Mouse (Mus musculus) spleen, adult 2 months (tissue): ENCODE data around the gene Morc1. TPM values are rescaled to one million over a fixed set of nuclear protein-coding genes. Genes with fewer than 3 reads are reported as not detected.

Source experiments
- DNase-seq, 2 experiments: peaks; one replicate each; pipeline versions ENCODE4 v3.0.0 to v3.0.0-alpha.2; 2012 to 2021; ENCODE audit warnings: low spot score in 2 of 2, low read depth in 1 of 2
- H3K27ac ChIP-seq: fragments of 200-500 bp; 2 replicates; pipeline ENCODE4 v1.5.1; 2012; ENCODE audit warnings: low read length, inconsistent platforms; ENCODE audit not compliant: insufficient read depth
- H3K27me3 ChIP-seq: fragments of 200-500 bp; 2 replicates; pipeline ENCODE4 v1.6.1; 2012; ENCODE audit warnings: mild to moderate bottlenecking, moderate library complexity, low read length, inconsistent platforms; ENCODE audit not compliant: control insufficient read depth, insufficient read depth
- H3K36me3 ChIP-seq: fragments of 200-500 bp; 2 replicates; pipeline ENCODE4 v1.6.1; 2012; ENCODE audit warnings: mild to moderate bottlenecking, low read length, inconsistent platforms; ENCODE audit not compliant: control insufficient read depth, insufficient read depth
- H3K4me1 ChIP-seq: fragments of 200-500 bp; 2 replicates; pipeline ENCODE4 v1.6.1; 2011; ENCODE audit warnings: inconsistent platforms; ENCODE audit not compliant: control insufficient read depth, insufficient read depth, insufficient read length
- H3K4me3 ChIP-seq: fragments of 200-500 bp; 2 replicates; pipeline ENCODE4 v1.5.1; 2011; ENCODE audit warnings: mild to moderate bottlenecking, inconsistent platforms; ENCODE audit not compliant: insufficient read depth, insufficient read length; ENCODE audit errors: extremely low read depth
- CTCF ChIP-seq: fragments of 200-500 bp; IDR thresholded peaks from 2 replicates; pipeline ENCODE4 v1.5.1; 2011; ENCODE audit warnings: mild to moderate bottlenecking, inconsistent platforms; ENCODE audit not compliant: insufficient read depth, insufficient read length, insufficient replicate concordance; ENCODE audit errors: extremely low read depth
- POLR2A ChIP-seq: fragments of 200-500 bp; IDR thresholded peaks from 2 replicates; pipeline ENCODE4 v1.6.1; 2011; ENCODE audit warnings: low read depth, low read length, inconsistent platforms
- WGBS: fragments of 180-500 bp; shearing (Covaris S2); methylation state at CpG from one replicate; pipeline ENCODE4 v1.1.7; 2018; 5-methylcytosine and 5-hydroxymethylcytosine counted together
- polyA plus RNA-seq: library from polyadenylated mRNA; depleted of rRNA; stranded (reverse); fragments of >200 nt; gene quantifications from 2 replicates; pipeline ENCODE4 v1.2.3, GENCODE M21; 2012; rRNA removed

Morc1 gene
- polyA plus RNA-seq, 1 experiment: not detected

DNA sequence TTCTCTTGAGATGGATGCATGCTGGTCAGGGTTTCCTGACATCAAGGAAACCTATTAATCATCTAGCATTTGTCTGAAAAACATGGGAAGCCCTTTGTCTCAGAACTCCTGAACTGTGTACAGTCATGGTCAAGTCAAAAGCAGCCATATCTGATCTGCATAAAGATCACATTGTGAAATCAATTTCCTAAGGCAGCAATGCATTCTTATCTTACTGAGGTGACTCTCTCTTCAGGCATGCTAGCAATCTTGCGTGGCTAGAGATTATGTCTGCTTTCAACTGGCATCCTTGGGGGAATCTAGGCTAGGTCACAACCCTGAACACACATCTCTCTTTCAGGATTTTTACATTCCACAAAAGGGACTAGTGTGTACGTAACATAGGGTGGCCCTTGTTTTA lies 215.2 kb downstream of the Morc1 start:
- 91% methylated on average over 2 of the region's 2 CpGs for WGBS
- TF ChIP-seq CTCF (no peak), POLR2A (no peak)
- Histone ChIP-seq H3K27ac (no peak overlapping the region), H3K4me3 (no peak overlapping the region), H3K4me1 (no peaks in the 10 kb centered on the region), H3K36me3 (no peaks in the 10 kb centered on the region), H3K27me3 (no peaks in the 10 kb centered on the region)
- DNase-seq: no peak

DNA sequence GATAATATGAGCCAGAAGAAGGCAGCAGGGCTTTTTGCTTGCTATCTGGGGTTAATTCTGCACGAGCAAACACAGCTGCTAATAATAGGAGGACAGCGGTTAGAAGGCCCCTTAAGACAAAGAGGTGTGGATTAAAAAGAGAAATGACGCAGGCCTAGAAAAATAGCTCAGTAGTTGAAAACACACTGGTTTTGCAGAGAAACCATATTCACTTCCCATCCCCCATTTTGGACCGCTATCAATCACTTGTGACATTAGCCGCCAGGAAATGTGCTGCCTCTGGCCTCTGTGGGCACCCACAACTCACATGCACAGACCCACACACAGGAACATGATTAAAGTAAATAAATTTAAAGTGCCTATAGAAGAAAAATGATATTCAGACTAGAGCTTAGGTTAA lies 240.7 kb downstream of the Morc1 start:
- Histone ChIP-seq H3K27ac (no peak overlapping the region), H3K36me3 (no peaks in the 10 kb centered on the region), H3K4me3 (no peak overlapping the region), H3K4me1 (no peaks in the 10 kb centered on the region), H3K27me3 (no peaks in the 10 kb centered on the region)
- DNase-seq: peak in 1 of 2 experiments; percentile 17
- WGBS: 19% methylated on average over 5 of the region's 5 CpGs
- TF ChIP-seq CTCF: no peak
- TF ChIP-seq POLR2A: no peak

DNA sequence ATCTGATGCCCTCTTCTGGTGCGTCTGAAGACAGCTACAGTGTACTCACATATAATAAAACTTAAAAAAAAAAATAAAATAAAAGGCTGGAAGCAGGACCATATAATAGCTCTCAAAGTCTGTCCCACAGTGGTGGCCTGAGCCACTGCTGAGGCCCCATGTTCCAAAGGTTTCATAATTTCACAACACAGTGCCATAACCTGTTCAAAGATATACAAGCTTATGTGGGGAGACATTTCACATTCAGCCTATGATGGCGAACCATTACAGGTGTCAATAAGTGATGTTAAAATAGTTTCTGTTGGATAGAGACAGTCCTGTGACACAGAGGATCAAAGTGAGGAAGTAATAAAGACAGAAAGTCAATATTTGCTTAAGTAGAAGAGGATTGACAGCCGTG lies 241.6 kb downstream of the Morc1 start:
- no peaks in the 10 kb centered on the region for H3K4me1 ChIP-seq
- H3K36me3 ChIP-seq: no peaks in the 10 kb centered on the region
- WGBS: 69% methylated on average over 3 of the region's 3 CpGs
- DNase-seq: no peak
- no peak overlapping the region for H3K27ac ChIP-seq
- no peak overlapping the region for H3K4me3 ChIP-seq
- TF ChIP-seq CTCF (no peak), POLR2A (no peak)
- H3K27me3 ChIP-seq: no peaks in the 10 kb centered on the region

DNA sequence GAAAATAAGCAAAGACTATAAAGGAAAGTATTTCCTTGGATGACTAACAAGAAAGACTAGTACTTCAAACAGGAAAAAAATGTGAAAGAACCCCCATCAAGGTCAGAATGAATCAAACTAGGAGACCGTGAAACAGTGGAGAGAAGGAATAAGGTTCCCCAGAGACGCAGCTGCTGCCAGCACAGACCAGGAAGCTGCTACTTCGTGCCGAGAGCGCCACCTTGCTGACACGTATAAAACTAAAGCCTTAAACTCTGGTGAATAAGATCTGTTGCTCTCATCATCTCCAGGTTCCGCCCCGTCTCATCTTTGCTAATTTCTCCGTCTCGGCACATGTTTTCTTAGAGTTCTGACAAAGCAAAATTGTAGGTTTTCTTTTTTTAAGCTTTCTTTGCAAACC lies 244.6 kb downstream of the Morc1 start:
- H3K36me3 ChIP-seq: no peaks in the 10 kb centered on the region
- no peaks in the 10 kb centered on the region for H3K27me3 ChIP-seq
- H3K4me3 ChIP-seq: no peak overlapping the region
- TF ChIP-seq POLR2A: no peak
- peak; percentile 58; the same call in 1 of the 2 replicates for TF ChIP-seq CTCF
- H3K27ac ChIP-seq: no peak overlapping the region
- WGBS: 7% methylated on average over 10 of the region's 10 CpGs
- no peaks in the 10 kb centered on the region for H3K4me1 ChIP-seq
- DNase-seq: peak; percentile 27 to 49

DNA sequence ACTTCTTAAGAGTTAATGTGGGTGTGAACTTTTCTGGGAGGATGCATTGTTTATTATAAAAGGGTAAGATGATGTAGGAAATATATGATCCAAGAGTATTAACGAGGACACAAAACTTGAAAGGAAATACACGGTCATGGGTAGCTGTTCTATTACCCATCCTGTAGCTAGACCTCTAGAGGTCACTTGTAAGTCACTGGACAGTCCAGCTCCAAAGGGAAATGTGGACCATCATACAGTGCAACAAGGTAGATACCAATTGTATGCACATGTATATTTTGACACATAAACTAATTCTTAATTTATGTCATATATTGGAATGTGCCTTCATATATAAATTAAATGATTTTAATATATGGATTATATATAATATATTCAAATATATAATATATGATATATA lies 245.2 kb downstream of the Morc1 start:
- no peak overlapping the region for H3K27ac ChIP-seq

DNA sequence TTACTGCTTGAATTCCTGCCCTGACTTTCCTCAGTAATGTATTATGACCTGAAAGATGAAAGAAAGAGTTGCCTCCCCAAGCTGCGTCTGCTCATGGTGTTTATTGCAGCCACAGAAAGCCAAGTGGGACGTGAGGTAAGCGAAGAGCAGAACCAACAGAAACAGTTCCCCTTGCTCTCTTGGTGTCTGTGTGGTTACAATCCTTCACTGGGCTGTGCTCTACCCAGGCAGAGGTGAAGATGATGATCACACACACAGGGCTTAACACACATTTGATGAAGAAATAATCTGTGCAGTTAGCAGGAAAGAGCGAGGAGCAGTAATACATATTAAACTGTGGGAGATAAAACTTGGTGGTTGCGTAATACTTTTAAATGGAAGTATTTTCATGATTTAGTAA lies 246.3 kb downstream of the Morc1 start:
- TF ChIP-seq POLR2A (no peak), CTCF (no peak)
- no peak overlapping the region for H3K4me3 ChIP-seq
- 76% methylated on average over 5 of the region's 5 CpGs for WGBS

More for the DNA sequence above, 245.2 kb downstream of the Morc1 start:
- DNase-seq: no peak
- Histone ChIP-seq H3K36me3 (no peaks in the 10 kb centered on the region), H3K4me1 (no peaks in the 10 kb centered on the region), H3K27me3 (no peaks in the 10 kb centered on the region), H3K4me3 (no peak overlapping the region)
- no peak for TF ChIP-seq POLR2A
- TF ChIP-seq CTCF: no peak
- 76% methylated on average over 2 of the region's 2 CpGs for WGBS

DNA sequence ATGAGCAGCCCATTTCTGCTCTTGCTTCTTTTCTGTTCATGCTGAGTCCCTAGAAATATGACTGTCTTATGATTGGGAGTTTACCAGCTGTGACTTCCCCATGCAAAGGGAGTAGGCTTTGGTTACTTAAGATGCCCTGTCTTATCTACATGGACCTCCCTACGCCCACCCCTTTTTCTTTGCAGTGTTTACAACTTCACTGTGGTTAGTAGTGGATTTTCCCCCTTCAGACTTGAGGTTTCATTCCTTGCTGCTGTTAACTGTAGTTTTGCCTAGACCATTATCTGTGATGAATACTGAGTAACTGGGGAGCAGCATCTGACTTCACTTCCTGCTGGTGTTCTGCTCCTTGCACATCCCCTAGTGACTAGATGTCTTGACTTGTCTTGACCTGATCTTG lies 247.0 kb downstream of the Morc1 start:
- Histone ChIP-seq H3K36me3 (no peaks in the 10 kb centered on the region), H3K27ac (no peak overlapping the region), H3K4me3 (no peak overlapping the region), H3K27me3 (no peaks in the 10 kb centered on the region), H3K4me1 (no peaks in the 10 kb centered on the region)
- DNase-seq: no peak
- TF ChIP-seq POLR2A: no peak
- TF ChIP-seq CTCF: no peak
- WGBS: 55% methylated on average over 1 of the region's 1 CpGs

More for the DNA sequence above, 246.3 kb downstream of the Morc1 start:
- no peaks in the 10 kb centered on the region for H3K27me3 ChIP-seq
- H3K27ac ChIP-seq: no peak overlapping the region
- H3K4me1 ChIP-seq: no peaks in the 10 kb centered on the region
- no peak for DNase-seq
- no peaks in the 10 kb centered on the region for H3K36me3 ChIP-seq

Other genes with a start within 250 kb of the Morc1 start
- not detected in 2 replicates for gene Dppa4, start 147.5 kb upstream of the Morc1 start, polyA plus RNA-seq
- 0.04 TPM in 1 of 2 replicates, not detected in the other for gene Dppa2, start 127.3 kb upstream of the Morc1 start, polyA plus RNA-seq
- not detected in 2 replicates for gene Gm5485, start 18.8 kb upstream of the Morc1 start, polyA plus RNA-seq